Mouse (Mus musculus) frontal cortex, postnatal 10 days (tissue): ENCODE data around the gene Olfr1214.
"Not testable (repeated sequence)": the region's sequence is repeated elsewhere in the genome, so short reads cannot be mapped to it uniquely, and the experiment has no call there.

Experiments
- DNase-seq, 2 experiments: peaks; one replicate each; pipeline ENCODE4 v3.0.0; 2022; ENCODE audit warnings: low spot score in 2 of 2, mixed read lengths in 1 of 2

The Olfr1214 gene

DNA sequence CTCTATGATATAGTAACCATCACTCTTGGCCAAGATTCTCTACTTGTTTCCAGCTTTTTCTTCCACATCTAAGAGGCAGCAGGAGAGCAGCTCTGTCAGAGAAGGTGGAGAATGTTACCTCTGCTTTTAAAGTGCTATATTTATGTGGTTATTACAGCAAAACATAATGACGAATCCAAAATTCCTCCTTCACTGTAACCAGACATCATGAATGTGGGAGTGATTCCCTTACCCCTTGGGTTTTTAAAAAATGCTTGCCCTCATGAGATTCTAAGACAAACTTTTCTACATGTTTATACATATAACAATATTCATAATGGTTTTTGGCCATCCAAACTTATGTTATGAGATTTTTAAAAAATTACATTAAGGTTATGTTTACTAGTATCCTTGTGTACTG lies at the start of gene Olfr1214:
Gene Olfr1214, minus strand, starts transcription at position 101 of the 400 bp plus-strand sequence.
- DNase-seq: no peak

- no peak for DNase-seq
These were observed 39.5 kb upstream of the Olfr1214 start, which contains the start of gene Olfr1217 for GRCm38 (mm10) chr2:89031965-89032364. Olfr1217 (minus strand) TSS chr2:89032065.

DNA sequence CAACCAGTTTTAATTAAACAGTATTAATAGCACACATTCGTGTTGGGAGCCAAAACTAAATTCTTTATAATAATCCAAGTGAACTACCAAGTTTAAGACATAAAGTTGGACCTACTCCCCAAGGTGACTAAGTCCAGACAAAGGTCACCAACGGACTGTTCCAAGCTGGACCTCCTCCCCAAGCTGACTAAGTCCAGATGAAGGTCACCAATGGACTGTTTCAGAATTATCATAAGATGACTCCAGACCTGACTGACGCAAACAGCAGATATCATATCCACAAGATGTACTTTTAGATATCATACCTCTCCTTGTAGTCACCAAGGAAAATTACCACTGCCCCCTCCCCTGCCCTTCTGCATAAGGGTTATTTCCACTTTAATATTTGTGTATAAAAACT lies 29.0 kb upstream of the Olfr1214 start:
- not testable (repeated sequence) for DNase-seq

DNA sequence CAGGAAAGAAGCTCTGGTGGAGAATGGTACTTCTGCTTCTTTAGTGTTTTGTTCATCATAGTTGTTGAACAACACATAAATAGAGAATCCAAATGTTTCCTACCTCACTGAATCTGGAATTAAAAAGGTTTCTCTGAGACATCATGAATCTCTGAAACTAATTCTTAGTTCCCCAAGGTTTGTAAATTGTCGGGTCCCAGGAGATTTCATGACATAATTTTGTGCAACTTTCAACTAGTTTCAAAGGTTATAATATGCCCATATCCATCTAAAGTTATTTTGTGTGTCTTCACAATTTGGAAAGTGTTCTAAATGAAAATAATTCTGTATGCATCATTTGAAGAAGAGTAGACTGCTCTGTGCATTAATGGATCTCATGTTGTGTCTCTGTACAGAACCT lies 25.8 kb upstream of the Olfr1214 start, which contains the start of gene Olfr1216:
Gene Olfr1216, minus strand, starts transcription at position 101 of the 400 bp plus-strand sequence.
- no peak for DNase-seq

- DNase-seq: no peak
These were observed 14.4 kb upstream of the Olfr1214 start, which contains the start of gene Olfr1215 for GRCm38 (mm10) chr2:89006873-89007272. Olfr1215 (minus strand) TSS chr2:89006973.

DNA sequence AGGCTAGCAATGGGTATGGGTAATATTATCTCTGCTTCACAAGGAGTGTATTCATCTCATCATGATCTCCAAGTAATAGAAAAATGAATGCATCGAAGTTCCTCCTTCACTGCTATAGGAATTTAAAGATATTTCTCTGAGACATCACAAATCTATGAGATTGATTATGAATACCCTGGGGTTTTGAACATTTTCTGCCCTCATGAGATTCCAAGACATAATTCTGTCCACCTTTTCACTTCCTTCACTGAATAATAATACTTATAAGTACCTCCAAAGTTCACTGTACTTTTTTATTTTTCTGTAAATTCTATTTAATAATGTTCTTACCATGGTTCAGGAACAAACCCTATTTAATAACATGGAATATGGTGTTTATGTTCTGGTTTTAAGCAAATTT lies 12.3 kb downstream of the Olfr1214 start, which contains the start of gene Gm13762:
Gene Gm13762, minus strand, starts transcription at position 101 of the 400 bp plus-strand sequence.
- DNase-seq: no peak

- DNase-seq: no peak
These were observed 38.8 kb downstream of the Olfr1214 start, which contains the start of gene Olfr1212 for GRCm38 (mm10) chr2:88953669-88954068. Olfr1212 (plus strand) TSS chr2:88953969.

DNA sequence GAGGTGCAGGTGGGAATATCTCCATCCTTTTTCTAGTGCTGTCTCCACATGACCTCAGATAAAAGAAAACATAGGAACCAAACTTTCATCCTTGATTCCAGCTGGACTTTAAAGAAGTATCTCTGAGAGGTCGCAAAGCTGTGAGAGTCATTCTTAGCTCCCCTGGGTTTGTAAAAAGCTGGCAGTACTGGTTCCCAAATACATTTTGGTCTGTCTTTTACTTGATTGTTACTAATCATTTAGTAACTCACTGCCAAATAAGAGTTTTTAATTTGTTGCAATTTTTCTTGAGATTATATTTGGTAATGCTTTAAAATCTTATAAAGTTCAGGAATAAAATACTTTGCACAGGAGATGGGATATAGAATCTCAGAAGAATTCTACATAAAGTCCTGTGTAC lies 54.4 kb downstream of the Olfr1214 start, which contains the start of gene Olfr1211:
Gene Olfr1211, minus strand, starts transcription at position 101 of the 400 bp plus-strand sequence.
- no peak for DNase-seq
